Mouse (Mus musculus): ENCODE data around the gene Sprr3. TPM values are rescaled to one million over a fixed set of nuclear protein-coding genes. Genes with fewer than 3 reads are reported as not detected.

Gene Sprr3
- not detected in 2 replicates for polyA plus RNA-seq (2012)

DNA sequence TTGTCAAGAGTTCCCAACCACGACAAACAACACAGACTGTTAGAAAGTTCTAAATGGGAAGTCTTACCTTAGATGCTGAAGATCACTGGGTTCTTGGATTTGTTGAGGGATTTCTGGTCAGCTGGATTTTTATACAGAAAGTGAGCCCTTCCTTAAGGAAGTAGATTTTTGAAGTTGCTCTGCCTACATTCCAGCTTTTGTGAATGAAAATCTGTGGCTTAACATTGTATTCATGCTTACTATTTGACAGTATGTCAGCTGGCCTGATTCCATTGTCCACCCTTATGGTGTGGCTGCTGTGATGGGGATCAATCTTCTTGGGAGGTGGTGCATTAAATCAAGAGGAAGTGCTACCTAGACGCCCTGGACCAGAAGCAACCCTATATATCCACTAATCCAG, at the start of gene Sprr3:
Gene Sprr3, minus strand, starts transcription at position 101 of the 400 bp plus-strand sequence.
- TF ChIP-seq GATA1 (IDR thresholded peaks at IDR 0.05; ENCODE audit: low read length): no peak

DNA sequence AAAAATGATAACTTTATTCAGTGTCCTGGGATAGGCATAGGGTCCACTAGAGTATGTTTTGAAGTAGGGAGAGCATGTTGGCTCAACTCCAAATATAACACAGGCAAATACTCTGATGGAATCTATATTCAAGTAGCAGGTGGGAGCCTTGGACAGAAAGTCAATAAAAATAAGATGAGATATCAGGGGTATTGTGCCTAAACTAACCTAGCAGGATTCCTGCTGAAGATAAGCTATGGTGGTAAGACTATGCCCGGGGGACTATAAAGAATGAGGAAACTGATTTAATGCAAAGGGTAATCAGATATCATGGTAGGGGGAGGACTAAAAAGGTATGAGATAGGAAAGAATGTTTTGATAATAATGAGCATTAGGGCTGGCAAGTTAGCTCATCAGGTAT, 49.7 kb upstream of the Sprr3 start:
- no peak for TF ChIP-seq GATA1 (IDR thresholded peaks at IDR 0.05; ENCODE audit: low read length)

DNA sequence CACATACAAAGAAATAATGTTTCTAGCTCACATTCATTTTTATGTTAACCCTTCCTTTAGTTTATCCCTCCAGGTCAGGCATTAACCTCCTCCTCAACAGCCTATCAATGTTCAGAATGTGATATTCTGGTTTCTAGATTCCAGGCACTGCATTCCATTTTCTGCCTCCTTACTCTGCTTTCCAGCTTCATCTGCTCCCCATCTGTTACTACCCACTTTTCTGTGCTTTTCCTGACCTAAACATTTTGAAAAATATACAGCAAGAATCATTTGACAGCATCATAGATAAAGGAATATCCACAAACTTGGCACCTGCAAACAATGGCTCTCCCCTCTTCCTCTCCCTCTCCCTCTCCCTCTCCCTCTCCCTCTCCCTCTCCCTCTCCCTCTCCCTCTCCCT, 45.0 kb upstream of the Sprr3 start:
- no peak for TF ChIP-seq GATA1 (IDR thresholded peaks at IDR 0.05; ENCODE audit: low read length)

DNA sequence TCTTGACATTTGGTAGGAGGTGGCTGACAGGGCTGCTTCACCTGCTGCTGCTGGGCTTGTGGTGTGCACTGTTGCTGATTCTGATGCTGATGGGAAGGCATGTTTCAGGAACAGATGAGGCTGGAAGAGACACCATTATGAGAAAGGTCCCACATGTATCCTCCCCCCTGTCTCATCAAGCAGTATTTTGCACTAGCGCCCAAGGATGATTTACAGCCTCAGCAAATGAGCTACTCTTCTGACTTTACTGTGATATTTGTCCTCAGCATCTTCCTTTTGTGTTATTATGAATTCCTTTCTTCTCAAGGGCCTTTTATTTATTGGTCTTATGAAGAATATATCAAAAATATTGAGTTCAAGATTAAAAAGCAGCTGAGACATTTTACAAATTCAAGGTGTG, 41.9 kb upstream of the Sprr3 start, which contains the start of gene Sprr4:
Gene Sprr4, minus strand, starts transcription at position 101 of the 400 bp plus-strand sequence.
- no peak for TF ChIP-seq GATA1 (IDR thresholded peaks at IDR 0.05; ENCODE audit: low read length)

DNA sequence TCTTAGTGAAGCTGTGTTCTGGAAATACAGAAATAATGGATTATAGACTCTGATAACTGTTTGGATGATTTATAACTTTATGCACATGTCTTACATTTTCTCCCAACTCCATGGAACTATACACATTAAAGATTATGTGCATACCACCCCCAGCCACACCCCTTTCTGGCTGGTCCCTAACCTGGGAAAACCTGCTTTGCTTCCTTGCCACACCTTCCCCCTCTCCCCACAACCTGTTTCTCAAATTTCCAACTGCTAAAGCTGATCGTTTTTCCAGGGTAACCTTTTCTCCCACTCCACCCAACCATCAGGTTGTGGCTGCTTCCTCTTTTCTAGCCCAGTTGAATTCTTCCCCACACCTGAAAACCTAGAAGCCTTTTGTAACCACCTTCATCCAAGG, 27.8 kb upstream of the Sprr3 start:
- TF ChIP-seq GATA1 (IDR thresholded peaks at IDR 0.05; ENCODE audit: low read length): no peak

DNA sequence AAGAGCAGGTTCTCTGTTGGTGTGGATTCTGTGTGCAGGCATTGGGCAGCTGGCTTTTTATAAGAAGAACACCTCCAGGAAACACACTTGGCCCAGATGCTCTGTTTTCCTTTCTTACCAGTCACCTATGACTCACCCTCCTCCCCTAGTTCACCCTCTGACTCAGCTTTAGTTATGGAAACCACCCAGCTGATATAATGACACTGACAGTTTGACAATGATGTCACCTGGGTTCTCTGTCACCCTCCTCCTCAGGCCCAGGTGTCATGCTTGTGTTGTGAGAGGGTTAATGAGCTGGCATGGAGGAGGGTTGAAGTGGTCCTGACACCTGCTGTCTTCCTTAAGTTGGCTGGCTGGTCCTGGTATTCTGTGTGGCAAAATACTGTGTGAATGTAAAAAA, 27.3 kb upstream of the Sprr3 start, which contains the start of gene Sprr1a:
Gene Sprr1a, minus strand, starts transcription at position 33 of the 400 bp plus-strand sequence.
- TF ChIP-seq GATA1 (IDR thresholded peaks at IDR 0.05; ENCODE audit: low read length): no peak

DNA sequence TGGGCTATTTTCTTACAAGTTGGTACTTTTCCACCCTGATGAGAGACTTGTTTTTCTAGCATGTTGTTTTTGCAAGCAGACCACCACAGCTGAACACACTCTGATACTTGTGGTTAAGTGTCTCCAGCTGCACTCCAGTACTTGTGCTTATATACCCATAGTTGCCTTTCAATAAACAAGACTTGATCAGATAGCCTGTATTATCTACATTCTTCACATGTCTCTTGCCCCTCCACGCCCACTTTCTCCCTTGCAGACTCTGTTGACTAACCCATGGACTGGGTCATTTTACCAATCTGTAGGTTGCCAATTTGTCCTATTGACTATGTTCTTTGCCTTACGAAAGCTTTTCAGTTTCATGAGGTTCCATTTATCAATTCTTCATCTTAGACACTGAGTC, 11.6 kb upstream of the Sprr3 start:
- TF ChIP-seq GATA1 (IDR thresholded peaks at IDR 0.05; ENCODE audit: low read length): no peak

DNA sequence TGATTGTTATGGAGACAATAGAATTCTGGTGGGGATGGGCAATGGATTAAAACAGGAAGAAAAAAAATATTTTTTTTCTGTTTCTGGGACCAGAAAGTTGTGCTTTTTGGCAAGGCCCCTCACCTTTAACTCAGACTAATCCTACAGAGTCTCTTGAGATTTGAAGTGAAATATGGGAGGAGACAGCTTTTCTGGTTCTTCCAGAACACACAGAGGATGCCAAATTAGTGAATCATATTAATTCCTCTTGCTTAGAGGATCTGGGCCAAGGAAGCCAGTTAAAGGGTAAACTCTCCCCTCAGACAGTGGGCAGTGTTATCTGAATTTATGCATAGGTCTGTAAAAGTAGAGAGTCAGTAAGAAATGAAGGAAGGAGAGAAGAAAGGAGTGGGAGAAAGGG, 8.9 kb upstream of the Sprr3 start:
- no peak for TF ChIP-seq GATA1 (IDR thresholded peaks at IDR 0.05; ENCODE audit: low read length)

DNA sequence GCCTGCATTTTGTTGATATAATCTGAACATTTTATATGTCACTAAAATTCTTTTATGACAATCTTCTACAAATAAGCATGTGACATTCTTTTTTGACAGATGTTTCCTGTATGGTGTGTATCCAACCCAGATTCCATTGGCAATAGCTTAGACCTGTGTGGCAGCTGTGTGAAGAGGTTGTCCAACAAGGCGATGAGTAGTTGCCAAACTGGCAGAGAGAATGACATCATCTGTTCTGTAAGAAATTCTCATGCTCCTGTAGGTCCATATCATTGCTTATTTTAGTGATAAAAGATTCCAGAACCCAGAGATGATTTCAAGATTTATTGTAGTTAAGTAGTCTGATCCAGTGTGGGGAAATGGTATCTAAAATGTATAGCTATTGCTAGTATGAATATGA, 8.1 kb upstream of the Sprr3 start:
- TF ChIP-seq GATA1 (IDR thresholded peaks at IDR 0.05; ENCODE audit: low read length): no peak

DNA sequence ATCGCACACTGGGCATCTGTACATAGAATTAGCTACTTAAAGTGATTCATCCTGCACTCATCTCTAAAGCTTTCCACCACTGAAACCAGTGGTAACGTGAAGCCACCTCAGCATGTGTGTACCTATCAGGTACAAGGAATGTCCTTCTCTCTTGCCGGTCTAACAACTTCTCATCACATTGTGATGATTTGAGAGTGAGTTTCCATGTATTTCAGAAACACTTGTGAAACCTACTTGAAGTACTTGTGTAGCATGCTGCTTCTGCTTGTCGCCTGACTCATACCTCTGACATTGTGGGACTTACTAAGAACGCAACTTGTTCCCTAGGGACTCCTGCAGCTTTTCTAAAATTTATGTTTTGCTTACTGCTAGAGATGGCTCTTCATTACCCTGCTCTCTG, 3.4 kb downstream of the Sprr3 start:
- no peak for TF ChIP-seq GATA1 (IDR thresholded peaks at IDR 0.05; ENCODE audit: low read length)

DNA sequence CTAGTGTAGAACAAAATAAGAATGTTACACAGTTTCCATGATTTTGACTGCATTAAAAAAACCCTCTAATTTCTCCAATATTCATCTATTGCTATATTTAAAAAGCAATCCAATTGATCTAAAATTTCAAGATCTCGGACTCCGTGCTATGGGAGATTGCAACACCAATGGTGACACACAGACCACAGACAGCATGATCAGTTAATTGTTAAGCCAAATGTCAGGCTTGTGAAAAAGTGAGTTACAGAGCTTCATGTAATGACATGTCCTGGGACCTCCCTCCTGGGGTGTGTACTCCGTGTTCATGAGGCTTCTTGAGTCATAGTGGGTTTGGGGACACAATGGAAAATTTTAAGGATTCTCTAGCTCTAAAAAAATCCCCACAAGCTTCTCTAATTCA, 18.3 kb downstream of the Sprr3 start:
- TF ChIP-seq GATA1 (IDR thresholded peaks at IDR 0.05; ENCODE audit: low read length): no peak

DNA sequence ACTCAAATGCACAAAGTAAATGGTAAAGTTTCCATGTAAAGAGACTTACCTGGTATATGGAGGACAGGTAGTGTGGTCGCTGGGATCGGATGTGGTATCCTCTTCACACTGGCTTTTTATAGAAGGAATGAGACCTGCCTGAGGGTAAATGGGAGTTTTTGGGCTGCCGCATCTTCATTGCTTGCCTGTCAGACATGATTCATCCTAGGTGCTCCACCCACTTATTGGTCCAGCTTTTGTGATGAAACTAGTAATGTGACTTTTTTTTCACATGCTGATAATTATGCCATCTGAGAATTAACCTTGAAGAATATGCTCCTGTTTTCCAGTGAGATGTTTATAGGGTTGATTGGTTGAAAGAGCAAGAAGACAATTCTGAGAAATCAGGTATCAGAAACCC, 19.8 kb downstream of the Sprr3 start, which contains the start of gene Sprr1b:
Gene Sprr1b, minus strand, starts transcription at position 101 of the 400 bp plus-strand sequence.
- no peak for TF ChIP-seq GATA1 (IDR thresholded peaks at IDR 0.05; ENCODE audit: low read length)

DNA sequence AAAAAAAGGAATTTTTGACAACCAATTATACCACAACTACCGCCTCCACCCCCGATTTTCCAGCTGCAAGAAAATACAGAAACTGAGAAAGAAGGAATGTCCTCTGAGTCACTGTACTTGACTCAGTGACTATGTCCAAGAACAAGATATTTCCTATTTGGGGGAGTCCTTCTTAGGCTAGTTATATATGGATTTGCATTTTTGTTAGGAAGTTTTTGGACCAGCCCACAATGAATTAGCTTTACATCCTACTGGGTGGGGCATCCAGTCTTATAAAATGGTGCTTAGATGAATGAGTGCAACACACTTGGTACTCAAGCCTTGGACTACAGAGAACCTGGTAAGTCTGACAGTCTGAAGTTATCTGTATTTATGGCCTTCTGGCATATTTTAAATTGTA, 26.2 kb downstream of the Sprr3 start, which contains the start of gene Sprr2k:
Gene Sprr2k, plus strand, starts transcription at position 301 of the 400 bp plus-strand sequence.
- TF ChIP-seq GATA1 (IDR thresholded peaks at IDR 0.05; ENCODE audit: low read length): no peak

DNA sequence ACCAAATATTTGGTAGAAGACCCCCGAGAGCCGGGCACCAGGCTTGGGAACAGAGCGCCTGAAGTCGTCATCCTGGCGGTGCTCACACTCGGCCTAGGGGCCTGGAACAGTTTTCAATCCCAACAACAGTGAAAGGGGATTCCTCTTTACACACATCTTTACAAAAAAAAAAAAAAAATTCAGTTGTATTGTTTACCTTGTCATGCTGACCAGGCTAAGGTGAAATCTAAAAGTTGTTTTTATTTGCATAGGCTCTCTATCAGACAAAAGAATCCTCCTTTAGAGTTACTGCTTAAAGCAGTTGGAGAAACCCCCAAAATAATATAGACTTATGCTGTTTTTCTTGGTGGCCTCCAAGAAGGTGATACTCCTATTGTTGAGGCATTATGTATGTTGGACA, 29.2 kb downstream of the Sprr3 start, which contains the start of gene Gm9774:
Gene Gm9774, minus strand, starts transcription at position 101 of the 400 bp plus-strand sequence.
- no peak for TF ChIP-seq GATA1 (IDR thresholded peaks at IDR 0.05; ENCODE audit: low read length)

DNA sequence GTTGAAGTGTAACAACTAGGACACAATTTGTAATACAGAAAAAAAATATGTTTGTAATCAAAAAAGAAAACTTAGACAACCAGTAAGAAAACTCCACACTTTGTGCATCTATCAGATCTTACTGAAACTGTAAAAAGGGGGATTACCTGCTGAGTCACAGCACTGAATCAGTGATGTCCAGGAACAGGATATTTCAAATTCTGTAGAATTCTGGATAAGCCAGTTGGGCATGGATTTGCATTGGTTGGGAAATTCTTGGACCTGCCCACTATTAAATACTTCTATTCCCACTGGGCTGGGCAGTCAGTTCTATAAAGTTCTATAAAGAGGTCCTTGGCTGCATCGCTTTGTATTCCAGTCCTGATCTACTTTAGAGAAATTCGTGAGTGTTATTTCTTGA, 40.7 kb downstream of the Sprr3 start, which contains the start of gene Sprr2j-ps:
Gene Sprr2j-ps, plus strand, starts transcription at position 301 of the 400 bp plus-strand sequence.
- no peak for TF ChIP-seq GATA1 (IDR thresholded peaks at IDR 0.05; ENCODE audit: low read length)

DNA sequence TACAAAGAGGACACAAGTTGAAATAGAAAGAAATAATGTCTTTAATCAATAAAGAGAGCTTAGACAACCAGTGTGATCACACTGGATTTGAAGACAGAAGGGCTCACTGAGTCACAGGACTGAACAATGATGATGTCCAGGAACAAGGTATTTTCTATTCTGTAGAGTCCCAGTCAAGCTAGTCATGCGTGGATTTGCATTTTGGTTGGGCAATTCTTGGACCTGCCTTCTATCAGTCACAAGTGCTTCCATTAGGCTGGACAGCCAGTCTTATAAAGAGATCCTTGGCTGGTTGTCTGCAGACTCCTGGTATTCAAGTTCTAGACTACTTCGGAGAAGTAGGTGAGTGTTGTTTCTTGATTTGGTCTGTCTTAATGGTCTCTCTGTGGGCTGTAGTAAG, 50.8 kb downstream of the Sprr3 start, which contains the start of gene Sprr2i:
Gene Sprr2i, plus strand, starts transcription at position 301 of the 400 bp plus-strand sequence.
- no peak for TF ChIP-seq GATA1 (IDR thresholded peaks at IDR 0.05; ENCODE audit: low read length)

Other genes starting within 250 kb of the Sprr3 start
- gene Sprr2a1, start 242.9 kb downstream of the Sprr3 start, polyA plus RNA-seq (2012): not detected in 2 replicates
- gene Sprr2a2, start 242.8 kb downstream of the Sprr3 start, polyA plus RNA-seq (2012): not detected in 2 replicates
- not detected in 2 replicates for gene Sprr2a3, start 173.3 kb downstream of the Sprr3 start, polyA plus RNA-seq (2012)
- gene Sprr2b, start 142.1 kb downstream of the Sprr3 start, polyA plus RNA-seq (2012): not detected in 2 replicates
- gene Sprr2d, start 119.6 kb downstream of the Sprr3 start, polyA plus RNA-seq (2012): not detected in 2 replicates
- gene Sprr2e, start 106.6 kb downstream of the Sprr3 start, polyA plus RNA-seq (2012): not detected in 2 replicates
- not detected in 2 replicates for gene Sprr2f, start 93.5 kb downstream of the Sprr3 start, polyA plus RNA-seq (2012)
- not detected in 2 replicates for gene Sprr2h, start 73.0 kb downstream of the Sprr3 start, polyA plus RNA-seq (2012)
- not detected in 2 replicates for gene Sprr2i, start 50.7 kb downstream of the Sprr3 start, polyA plus RNA-seq (2012)
- not detected in 2 replicates for gene Sprr2j-ps, start 40.6 kb downstream of the Sprr3 start, polyA plus RNA-seq (2012)
- 12.8 and 15.9 TPM in 2 replicates for gene Gm9774, start 29.3 kb downstream of the Sprr3 start, polyA plus RNA-seq (2012)
- not detected in 2 replicates for gene Sprr2k, start 26.1 kb downstream of the Sprr3 start, polyA plus RNA-seq (2012)
- not detected in 2 replicates for gene Sprr1b, start 19.9 kb downstream of the Sprr3 start, polyA plus RNA-seq (2012)
- gene Sprr1a, start 27.2 kb upstream of the Sprr3 start, polyA plus RNA-seq (2012): not detected in 2 replicates
- not detected in 2 replicates for gene Sprr4, start 41.8 kb upstream of the Sprr3 start, polyA plus RNA-seq (2012)
- gene 2310046K23Rik, start 75.8 kb upstream of the Sprr3 start, polyA plus RNA-seq (2012): not detected in 2 replicates
- gene Ivl, start 115.0 kb upstream of the Sprr3 start, polyA plus RNA-seq (2012): not detected in 2 replicates
- not detected in 2 replicates for gene Smcp, start 130.3 kb upstream of the Sprr3 start, polyA plus RNA-seq (2012)
- gene 2210017I01Rik, start 148.8 kb upstream of the Sprr3 start, polyA plus RNA-seq (2012): not detected in 2 replicates
- gene Lce6a, start 162.9 kb upstream of the Sprr3 start, polyA plus RNA-seq (2012): not detected in 2 replicates
- not detected in 2 replicates for gene Lce1a1, start 189.6 kb upstream of the Sprr3 start, polyA plus RNA-seq (2012)
- not detected in 2 replicates for gene Lce1b, start 198.2 kb upstream of the Sprr3 start, polyA plus RNA-seq (2012)
- not detected in 2 replicates for gene Lce1a2, start 211.6 kb upstream of the Sprr3 start, polyA plus RNA-seq (2012)
- not detected in 2 replicates for gene Lce1c, start 220.5 kb upstream of the Sprr3 start, polyA plus RNA-seq (2012)
- gene Lce1d, start 228.5 kb upstream of the Sprr3 start, polyA plus RNA-seq (2012): not detected in 2 replicates